Mouse (Mus musculus) spleen, adult 2 months (tissue): Measurements from ENCODE around the gene Gm39566.

ENCODE experiments used
- CTCF ChIP-seq: fragments of 200-500 bp; IDR thresholded peaks from 2 replicates; pipeline ENCODE4 v1.5.1; 2011; ENCODE audit warnings: mild to moderate bottlenecking, inconsistent platforms; ENCODE audit not compliant: insufficient read depth, insufficient read length, insufficient replicate concordance; ENCODE audit errors: extremely low read depth
- POLR2A ChIP-seq: fragments of 200-500 bp; IDR thresholded peaks from 2 replicates; pipeline ENCODE4 v1.6.1; 2011; ENCODE audit warnings: low read depth, low read length, inconsistent platforms

GRCm38 (mm10) chr11:69848021-69848420 is 32.9 kb upstream of the Gm39566 start:
- TF ChIP-seq POLR2A (no peak), CTCF (no peak)
